Mouse (Mus musculus) cerebellum, adult 2 months (tissue): ENCODE data around the gene Dnajb8.

ENCODE experiments used
- CTCF ChIP-seq: fragments of 200-500 bp; IDR thresholded peaks from 2 replicates; pipeline ENCODE4 v1.5.1; 2011; ENCODE audit warnings: low read depth, mild to moderate bottlenecking, control low read depth, low read length, moderate library complexity, borderline replicate concordance; ENCODE audit not compliant: insufficient read depth
- POLR2A ChIP-seq: fragments of 200-500 bp; IDR thresholded peaks from 2 replicates; pipeline ENCODE4 v1.6.1; 2011; ENCODE audit warnings: low read length, control low read depth, borderline replicate concordance; ENCODE audit not compliant: insufficient read depth

DNA sequence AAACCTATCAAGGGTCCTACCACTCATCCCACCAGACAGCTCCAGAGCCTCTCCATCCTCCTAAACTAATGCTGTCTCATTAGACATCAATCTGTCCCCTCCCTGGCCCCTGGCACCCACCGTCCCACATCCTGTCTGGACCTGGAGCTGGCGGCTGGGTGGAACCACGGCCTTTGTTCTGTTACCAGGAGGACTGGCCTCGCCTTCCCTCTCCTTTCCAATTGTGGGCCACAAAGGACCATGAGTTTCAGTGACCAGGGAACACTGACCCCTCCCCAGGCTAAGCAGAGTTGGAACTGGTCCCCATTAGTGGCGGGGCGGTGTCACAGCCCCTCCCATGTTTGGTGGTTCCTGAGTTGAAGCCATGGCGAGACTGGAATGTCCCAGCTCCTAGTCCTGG, 5.5 kb downstream of the Dnajb8 start:
- no peak for TF ChIP-seq POLR2A
- TF ChIP-seq CTCF, result no peak
